Mouse (Mus musculus): ENCODE measurements around the gene Olfr1281.
"Not testable (repeated sequence)": the region's sequence is repeated elsewhere in the genome, so short reads cannot be mapped to it uniquely, and the experiment has no call there.

Olfr1281 gene

DNA sequence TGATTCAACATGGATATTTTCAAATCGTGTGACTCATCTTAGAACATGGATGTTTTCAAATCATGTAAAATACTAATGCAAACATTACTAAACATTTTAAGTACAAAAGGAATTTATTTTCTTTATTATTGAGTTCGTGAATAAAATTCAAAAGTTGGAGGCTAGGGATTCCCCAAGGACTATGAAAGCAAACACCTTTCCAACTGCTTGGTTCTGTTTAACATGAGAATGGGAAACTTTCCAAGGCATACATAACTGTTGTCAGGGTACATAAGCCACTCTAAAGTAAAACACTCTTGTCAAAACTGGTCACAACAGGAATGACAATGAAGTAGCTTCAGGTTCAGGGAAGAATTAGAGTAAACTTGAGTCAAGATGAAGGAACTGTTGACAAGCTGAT lies at the start of gene Olfr1281:
Gene Olfr1281 (plus strand): TSS at position 301 of the 400 bp plus-strand sequence.
- no peak for DNase-seq

DNA sequence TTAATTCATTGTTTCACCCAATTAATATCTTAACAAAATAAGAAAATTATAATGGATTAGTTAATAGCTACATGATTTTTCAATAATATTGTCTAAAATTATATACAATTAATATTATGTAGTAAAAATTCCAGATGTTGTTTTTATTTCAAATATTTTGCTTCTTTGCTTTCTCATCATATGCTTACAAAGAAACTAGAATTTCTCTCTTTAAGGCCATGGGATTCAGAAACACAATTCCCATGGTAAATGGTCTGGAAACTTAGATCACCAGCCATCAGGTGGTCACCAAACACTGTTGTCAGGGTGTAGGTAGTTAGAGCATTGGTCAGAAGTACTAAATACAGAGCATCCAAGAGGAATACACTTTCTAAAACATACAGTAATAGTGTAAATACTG lies 36.5 kb upstream of the Olfr1281 start, which contains the start of gene Olfr1278:
Gene Olfr1278 (plus strand): TSS at position 301 of the 400 bp plus-strand sequence.
- no peak for DNase-seq

DNA sequence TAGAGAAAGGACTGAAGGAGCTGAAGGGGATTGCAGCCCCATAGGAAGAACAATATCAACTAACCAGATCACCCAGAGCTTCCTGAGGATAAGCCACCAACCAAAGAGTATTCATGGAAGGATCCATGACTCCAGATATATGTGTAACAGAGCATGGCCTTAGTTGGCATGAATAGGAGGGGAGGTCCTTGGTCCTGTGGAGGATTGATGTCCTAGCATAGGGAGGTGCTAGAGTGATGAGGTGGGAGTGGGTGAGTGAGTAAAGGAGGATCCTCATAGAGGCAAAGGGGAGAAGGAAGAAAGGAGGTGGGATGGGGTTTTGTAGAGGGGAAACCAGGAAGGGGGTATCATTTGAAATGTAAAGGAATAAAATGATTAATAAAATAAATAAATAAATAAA lies 27.8 kb upstream of the Olfr1281 start:
- DNase-seq, result no peak

DNA sequence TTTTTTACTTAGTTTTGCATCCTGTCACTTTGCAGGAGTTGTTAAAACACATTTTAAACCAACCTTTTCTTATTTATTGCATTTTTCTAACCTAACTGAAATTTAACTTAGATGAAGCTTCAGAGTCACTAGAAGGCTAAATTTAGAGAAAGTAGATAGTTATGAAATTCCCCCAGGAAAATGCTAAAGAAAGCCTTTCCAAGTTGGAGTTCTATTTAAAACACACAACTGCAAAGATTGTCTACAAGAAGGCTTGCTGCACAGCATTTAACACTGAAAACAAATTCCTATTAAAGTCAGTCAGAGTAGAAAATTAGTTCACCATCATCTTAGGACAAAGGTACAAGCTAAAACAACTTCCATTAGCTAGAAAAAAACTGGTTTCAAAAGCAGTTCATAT lies 25.9 kb upstream of the Olfr1281 start, which contains the start of gene Olfr1279:
Gene Olfr1279 (plus strand): TSS at position 262 of the 400 bp plus-strand sequence.
- DNase-seq, result no peak

DNA sequence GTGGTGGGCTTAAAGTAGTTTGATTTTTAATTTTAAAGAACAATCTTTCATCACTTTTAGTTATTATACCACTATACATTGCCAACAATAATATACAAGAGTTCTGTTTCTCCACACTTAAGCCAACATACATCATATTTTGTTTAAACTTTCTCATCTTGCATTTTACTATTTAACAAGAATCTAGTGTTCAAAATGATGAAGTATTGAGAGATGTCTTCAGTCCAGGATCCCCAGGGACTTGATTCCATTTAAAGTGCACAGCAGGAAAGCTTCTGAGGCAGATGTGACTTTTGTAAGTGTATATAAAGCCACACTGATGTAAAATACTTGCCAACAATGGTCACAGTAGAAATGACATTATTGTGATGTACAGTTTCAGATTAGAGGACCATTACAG lies 12.6 kb upstream of the Olfr1281 start, which contains the start of gene Olfr1280:
Gene Olfr1280 (plus strand): TSS at position 301 of the 400 bp plus-strand sequence.
- DNase-seq, result no peak

DNA sequence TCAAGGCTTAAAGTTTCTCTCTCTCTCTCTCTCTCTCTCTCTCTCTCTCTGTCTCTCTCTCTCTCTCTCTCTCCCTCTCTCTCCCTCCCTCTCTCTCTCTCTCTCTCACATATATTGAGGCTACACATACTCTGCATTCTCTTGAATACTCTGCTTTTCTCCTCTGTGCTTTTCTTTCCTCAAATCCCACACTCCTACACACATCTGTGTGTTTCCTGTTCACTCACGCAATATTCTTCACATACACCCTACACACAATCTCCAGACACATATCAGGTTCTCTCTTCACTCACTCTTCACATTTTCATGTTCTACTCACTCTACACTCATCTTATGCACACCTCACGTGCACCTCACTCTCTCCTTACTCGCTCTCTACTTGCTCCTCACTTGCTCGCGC lies 7.4 kb downstream of the Olfr1281 start:
- not testable (repeated sequence) for DNase-seq

DNA sequence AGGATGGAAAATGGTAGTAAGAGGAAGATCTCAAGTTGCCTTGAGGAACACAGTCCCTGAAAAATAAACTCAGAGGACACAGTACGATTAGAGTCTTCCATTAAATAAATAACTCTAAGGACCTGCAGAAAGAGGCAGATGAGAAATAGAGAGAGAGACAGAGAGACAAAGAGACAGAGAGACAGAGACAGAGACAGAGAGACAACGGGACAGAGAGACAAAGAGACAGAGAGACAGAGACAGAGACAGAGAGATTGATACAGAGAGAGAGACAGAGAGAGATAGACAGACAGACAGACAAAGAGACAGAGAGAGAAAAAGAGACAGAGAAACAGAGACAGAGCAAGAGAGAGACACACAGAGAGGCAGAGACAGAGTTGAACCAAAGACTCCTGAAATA lies 9.7 kb downstream of the Olfr1281 start, which contains the start of gene Olfr1282:
Gene Olfr1282 (minus strand): TSS at position 101 of the 400 bp plus-strand sequence.
- DNase-seq, result no peak

DNA sequence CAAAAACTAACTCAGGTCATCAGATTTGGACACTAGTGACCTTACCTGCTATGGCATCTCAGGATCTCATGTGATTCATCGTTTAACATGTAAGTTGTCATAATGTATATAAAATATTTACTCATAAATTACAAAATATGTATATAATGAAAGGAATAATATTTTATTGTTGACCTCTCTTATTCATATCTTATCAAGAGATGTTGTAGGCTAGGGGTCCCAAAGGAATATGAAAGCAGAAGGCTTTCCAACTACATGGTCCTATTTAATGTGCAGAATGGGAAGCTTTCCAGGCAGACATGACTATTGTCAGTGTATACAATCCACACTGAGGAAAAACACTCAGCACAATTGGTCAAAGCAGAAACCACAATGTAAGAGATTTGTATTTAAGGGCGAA lies 40.2 kb downstream of the Olfr1281 start, which contains the start of gene Olfr1283:
Gene Olfr1283 (plus strand): TSS at position 301 of the 400 bp plus-strand sequence.
- DNase-seq, result no peak

DNA sequence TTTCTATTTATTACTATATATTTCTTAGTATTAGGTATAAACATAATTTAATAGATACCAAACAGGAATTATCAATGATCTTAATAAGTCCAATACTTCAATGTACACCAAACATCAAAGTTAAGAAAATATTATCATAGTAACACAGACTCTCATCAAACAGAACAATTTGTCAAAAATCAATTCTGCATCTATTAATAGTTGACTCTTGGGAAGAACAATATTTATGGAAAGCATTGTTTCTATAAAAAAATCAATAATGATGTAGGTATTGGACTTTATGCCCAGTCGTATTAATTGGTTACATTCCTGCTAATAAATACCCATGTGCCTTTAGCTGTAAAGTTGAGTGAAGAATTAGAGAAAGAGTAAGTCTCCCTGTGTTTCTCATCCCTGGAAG lies 48.9 kb downstream of the Olfr1281 start, which contains the start of gene Olfr1284:
Gene Olfr1284 (plus strand): TSS at position 301 of the 400 bp plus-strand sequence.
- no peak for DNase-seq

Data from layer of hippocampus, adult 9-11 months (tissue).